Mouse (Mus musculus): Measurements from ENCODE around the gene Cox5a.
A peak's percentile ranks its signal among the peaks of the same experiment; 100 is the strongest.

Cox5a gene

DNA sequence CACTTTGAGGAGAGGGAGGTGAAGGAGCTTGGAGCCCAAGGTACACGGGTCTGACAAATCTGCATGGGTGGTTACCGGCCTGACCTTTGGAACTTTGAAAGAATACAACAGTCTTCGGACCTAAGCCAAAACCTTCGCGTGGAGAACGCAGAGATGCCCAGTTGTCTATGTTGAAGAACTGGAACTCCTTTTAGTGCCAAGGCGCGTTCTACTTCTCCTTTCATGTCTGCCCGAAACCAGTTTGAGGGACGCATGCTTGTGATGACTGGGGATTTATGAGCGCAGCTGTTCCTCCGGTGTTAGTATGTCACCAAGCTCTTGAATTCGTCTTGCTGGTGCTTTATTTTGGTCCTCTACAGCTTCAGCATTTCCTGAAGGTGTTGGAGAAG, 40.6 kb downstream of the Cox5a start:
- ATAC-seq (ENCODE audit: low TSS enrichment): no peak

DNA sequence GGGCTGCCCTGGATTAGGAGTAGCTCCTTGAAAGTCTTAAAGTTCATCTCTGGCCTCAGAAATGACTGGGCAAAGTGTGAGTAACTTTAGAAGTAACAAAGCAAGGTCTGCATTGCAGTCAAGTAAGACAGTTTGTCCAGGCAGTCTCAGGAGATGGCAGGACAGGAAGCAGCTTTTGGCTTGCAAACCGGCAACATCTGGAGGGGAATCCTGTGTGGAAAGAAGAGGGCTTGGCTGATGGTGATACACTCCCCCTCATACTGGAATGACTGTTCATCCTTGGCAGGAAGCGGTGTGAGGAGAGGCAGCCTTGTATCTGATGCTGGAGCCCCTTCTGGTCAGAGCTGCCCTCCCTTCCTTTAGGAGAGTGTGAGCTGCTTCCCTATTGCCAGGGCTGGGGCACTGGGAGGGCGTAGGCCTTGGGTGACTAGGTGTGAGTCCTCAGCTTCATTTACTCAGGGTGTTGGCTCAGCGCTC, 41.9 kb downstream of the Cox5a start:
- ATAC-seq (ENCODE audit: low TSS enrichment): peak; percentile 3; the same call in 1 of the 2 replicates

DNA sequence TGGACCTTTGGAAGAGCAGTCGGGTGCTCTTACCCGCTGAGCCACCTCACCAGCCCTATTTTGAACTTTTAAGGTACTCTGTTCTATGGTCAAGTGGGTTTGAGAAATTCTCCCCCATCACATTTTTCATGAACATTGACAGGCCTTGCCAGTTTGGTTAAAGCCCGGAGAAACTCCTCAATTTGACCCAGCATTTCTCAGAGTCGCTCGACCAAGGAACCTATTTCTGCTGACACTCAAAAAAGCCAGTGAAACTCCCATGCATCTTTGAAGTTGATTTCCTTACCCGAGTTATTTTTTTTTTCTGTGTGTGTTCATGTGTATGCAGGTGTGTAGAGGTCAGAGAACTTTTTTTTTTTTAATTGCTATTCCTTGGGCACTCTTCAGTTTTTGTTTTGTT, 43.5 kb downstream of the Cox5a start:
- no peak for ATAC-seq (ENCODE audit: low TSS enrichment)

DNA sequence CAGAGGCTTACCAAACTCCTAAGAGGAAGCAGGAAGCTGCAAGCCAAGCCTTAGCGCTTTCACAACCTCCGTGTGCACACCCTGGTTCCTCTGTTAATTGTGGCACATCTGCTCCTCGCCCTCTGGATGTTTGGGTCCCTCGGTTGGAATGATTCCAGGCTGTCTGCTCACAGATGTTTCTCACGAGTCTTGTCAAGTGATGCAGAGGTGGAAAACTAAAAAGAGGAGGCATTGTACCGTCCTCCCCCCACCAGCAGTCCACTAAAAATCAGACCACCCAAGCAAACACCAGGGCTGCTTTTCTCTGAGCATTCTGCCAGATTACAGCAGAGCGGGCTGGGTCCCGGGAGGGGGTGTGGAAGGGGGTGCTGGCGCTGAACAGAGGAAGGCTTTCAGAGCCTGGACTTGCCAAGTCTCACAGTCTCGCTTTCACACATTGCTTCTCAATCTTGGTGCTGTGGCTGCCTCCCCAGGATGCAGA, 44.7 kb downstream of the Cox5a start:
- ATAC-seq (ENCODE audit: low TSS enrichment): peak; percentile 62

DNA sequence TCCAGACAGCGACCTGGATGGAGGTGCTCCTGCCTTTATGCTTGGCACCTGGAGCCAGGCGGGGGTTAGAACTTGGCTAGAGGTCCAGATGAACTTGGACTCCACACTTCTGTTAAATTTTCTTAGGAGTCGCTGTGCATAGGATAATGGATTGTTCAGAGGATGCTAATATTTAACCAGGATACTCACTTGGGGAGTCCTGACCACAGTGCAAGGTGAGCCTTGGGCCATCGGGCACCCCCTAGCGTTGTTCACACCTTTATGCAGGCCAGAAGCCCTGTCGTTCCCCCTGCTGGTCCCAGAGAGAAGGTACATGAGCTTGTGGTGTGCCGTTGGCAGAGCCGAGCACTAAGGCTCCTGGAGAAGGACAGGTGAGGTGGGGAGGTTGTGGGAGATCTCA, 45.8 kb downstream of the Cox5a start:
- no peak for ATAC-seq (ENCODE audit: low TSS enrichment)

DNA sequence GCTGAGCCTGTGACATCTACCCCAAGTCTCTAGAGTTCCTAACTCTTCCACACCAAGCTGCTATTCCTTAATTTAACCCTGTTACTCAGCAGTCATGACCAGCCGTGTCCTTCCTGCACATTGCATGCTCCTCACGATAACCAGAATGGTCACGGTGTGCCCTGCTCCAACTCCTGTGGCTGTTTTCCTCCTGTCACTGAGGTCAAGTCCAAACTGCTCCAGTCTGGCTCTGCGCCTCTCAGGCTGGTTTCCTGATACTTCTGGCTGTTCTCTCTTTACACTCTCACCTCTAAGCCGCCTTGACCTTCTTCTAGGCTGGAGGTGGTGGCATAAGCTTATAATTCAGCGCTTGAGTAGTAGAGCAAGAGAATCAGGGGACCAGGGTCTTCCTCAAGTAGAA, 47.4 kb downstream of the Cox5a start:
- no peak for ATAC-seq (ENCODE audit: low TSS enrichment)

DNA sequence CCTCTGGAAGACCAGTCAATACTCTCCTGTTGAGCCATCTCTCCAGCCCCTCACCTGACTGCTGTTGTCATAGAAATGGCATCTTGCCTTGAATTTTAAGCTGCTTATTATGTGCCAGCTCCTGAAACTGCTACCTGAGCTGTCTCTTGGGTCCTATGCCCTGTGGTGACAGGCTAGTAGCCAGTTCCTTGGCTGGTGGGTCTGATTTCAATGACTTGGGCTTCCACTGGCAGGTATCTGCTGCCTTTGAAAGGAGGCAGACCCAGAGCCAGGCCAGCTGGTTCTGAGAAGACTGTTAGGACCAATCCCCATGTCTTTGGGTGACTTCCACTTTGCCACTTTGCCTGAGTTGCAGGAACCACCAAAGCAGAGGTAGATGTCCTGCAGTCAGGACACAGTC, 53.3 kb downstream of the Cox5a start:
- ATAC-seq (ENCODE audit: low TSS enrichment): no peak

DNA sequence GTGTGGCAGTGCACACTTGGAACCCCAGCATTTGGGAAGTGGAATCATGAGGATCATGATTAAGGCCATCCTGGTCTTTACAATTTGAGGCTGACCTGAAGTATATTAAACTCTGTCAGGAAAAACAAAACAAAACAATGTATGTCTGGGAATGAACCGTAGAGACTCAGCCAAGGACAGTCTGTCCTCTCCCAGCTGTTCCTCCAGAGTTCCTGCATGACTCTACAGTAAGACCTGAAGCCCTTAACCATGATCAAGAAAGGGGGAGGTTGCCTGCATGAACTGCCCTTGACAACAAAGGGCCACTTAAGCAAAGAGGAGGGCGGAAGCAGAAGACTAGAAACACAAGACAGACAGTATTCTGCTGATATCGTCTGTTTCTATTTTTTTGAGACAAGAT, 54.5 kb downstream of the Cox5a start:
- ATAC-seq (ENCODE audit: low TSS enrichment): no peak

DNA sequence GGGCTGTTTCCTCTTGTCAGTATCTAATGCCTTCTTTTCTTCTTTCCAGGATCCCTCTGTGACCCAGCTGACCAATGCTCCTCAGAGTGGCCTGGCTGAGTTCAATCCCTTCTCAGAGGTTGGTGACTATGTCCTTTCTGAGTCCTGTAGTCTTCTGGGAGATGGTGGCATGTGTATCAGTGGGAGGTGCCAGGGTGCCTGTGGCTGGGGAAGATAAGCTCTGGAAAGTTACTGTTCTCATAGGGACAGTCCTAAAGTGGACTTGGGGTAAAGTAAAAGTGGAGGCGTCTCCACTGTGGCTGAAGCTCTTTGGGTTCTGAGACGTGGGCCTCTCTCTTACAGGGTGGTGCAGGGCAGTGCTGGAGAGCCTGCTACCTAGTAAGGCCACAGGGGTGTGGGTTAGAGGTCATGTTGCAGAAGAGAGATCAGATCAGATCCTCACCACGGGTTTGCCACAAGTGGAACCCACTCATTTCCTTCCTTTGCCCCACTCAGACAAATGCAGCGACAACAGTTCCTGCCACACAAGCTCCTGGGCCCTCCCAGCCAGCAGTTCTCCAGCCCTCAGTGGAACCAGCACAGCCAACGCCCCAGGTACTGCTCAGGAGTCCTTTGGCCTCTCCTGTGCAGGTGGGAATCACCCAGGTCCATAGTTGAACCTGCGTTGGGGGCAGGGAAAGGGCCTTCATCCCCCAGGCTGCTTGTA, 56.2 kb downstream of the Cox5a start:
- no peak for ATAC-seq (ENCODE audit: low TSS enrichment)

Measured in frontal cortex, adult (tissue).